Mouse (Mus musculus): ENCODE results near the gene Adap1.
"Not testable (repeated sequence)": the region's sequence is repeated elsewhere in the genome, so short reads cannot be mapped to it uniquely, and the experiment has no call there.

The Adap1 gene

GRCm38 (mm10) chr5:139351134-139351533 is 25.7 kb upstream of the Adap1 start, which contains the start of gene Cox19:
TSS of gene Cox19 (minus strand) at chr5:139351418.
- DNase-seq (ENCODE audit: low spot score), result no peak

- no peak for DNase-seq (ENCODE audit: low spot score)
Measured at GRCm38 (mm10) chr5:139349713-139350112, 24.3 kb upstream of the Adap1 start.

- no peak for DNase-seq (ENCODE audit: low spot score)
Measured at GRCm38 (mm10) chr5:139347225-139347624, 21.8 kb upstream of the Adap1 start.

GRCm38 (mm10) chr5:139345364-139345714 is 19.9 kb upstream of the Adap1 start:
- no peak for DNase-seq (ENCODE audit: low spot score)

- peak; percentile 96 for DNase-seq (ENCODE audit: low spot score)
Measured at GRCm38 (mm10) chr5:139344687-139345363, 19.4 kb upstream of the Adap1 start.

GRCm38 (mm10) chr5:139344021-139344686 is 18.7 kb upstream of the Adap1 start:
- peak; percentile 92 for DNase-seq (ENCODE audit: low spot score)

GRCm38 (mm10) chr5:139338891-139339290 is 13.5 kb upstream of the Adap1 start:
- no peak for DNase-seq (ENCODE audit: low spot score)

- DNase-seq (ENCODE audit: low spot score), result no peak
Measured at GRCm38 (mm10) chr5:139338403-139338802, 13.0 kb upstream of the Adap1 start.

- DNase-seq (ENCODE audit: low spot score), result no peak
Measured at GRCm38 (mm10) chr5:139337826-139338370, 12.5 kb upstream of the Adap1 start.

GRCm38 (mm10) chr5:139335634-139336033 is 10.2 kb upstream of the Adap1 start:
- no peak for DNase-seq (ENCODE audit: low spot score)

GRCm38 (mm10) chr5:139334394-139334793 is 9.0 kb upstream of the Adap1 start:
- DNase-seq (ENCODE audit: low spot score), result not testable (repeated sequence)

GRCm38 (mm10) chr5:139333301-139334013 is 8.0 kb upstream of the Adap1 start:
- no peak for DNase-seq (ENCODE audit: low spot score)

- DNase-seq (ENCODE audit: low spot score), result no peak
Measured at GRCm38 (mm10) chr5:139332590-139333272, 7.3 kb upstream of the Adap1 start.

- DNase-seq (ENCODE audit: low spot score), result peak; percentile 89
Measured at GRCm38 (mm10) chr5:139331742-139332141, 6.3 kb upstream of the Adap1 start.

- DNase-seq (ENCODE audit: low spot score), result no peak
Measured at GRCm38 (mm10) chr5:139330766-139331165, 5.3 kb upstream of the Adap1 start.

GRCm38 (mm10) chr5:139327634-139328020 is 2.2 kb upstream of the Adap1 start:
- DNase-seq (ENCODE audit: low spot score), result no peak

- no peak for DNase-seq (ENCODE audit: low spot score)
Measured at GRCm38 (mm10) chr5:139326986-139327633, 1.7 kb upstream of the Adap1 start.

GRCm38 (mm10) chr5:139326111-139326696 is 782 bp upstream of the Adap1 start:
- DNase-seq (ENCODE audit: low spot score), result no peak

GRCm38 (mm10) chr5:139324691-139325394 is 579 bp downstream of the Adap1 start:
- peak; percentile 16 for DNase-seq (ENCODE audit: low spot score)

- DNase-seq (ENCODE audit: low spot score), result peak; percentile 29
Measured at GRCm38 (mm10) chr5:139324045-139324491, 1.4 kb downstream of the Adap1 start.

Measured in retina, embryonic 14.5 days (tissue).